Mouse (Mus musculus) left cerebral cortex, postnatal 10 days (tissue): Measurements from ENCODE around the gene Pbx1. TPM values are rescaled to one million over a fixed set of nuclear protein-coding genes. Genes with fewer than 3 reads are reported as not detected.
"Not testable (repeated sequence)": the region's sequence is repeated elsewhere in the genome, so short reads cannot be mapped to it uniquely, and the experiment has no call there.

Experiments used
- DNase-seq, 2 experiments: peaks; one replicate each; pipeline ENCODE4 v3.0.0; 2021 to 2022; ENCODE audit warnings: low spot score in 2 of 2, mixed read lengths in 1 of 2; ENCODE audit errors: extremely low spot score in 1 of 2
- intact Hi-C: fragments of 180-260 bp; cut with DNase I; formaldehyde crosslinking; loops from one replicate; pipeline ENCODE4 v1.15.1; 2025
- total RNA-seq, 2 experiments: library from RNA; stranded (reverse); gene quantifications; 2 replicates each; pipeline ENCODE4 v1.2.3; 2021

The Pbx1 gene
- total RNA-seq, result 100 to 1,000 TPM; 164 to 181 TPM

DNA sequence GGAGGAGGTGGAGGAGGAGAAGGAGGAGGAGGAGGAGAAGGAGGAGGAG, at the start of gene Pbx1:
Gene Pbx1, minus strand, starts transcription at position 39 of the 49 bp plus-strand sequence.
- intact Hi-C loops, result loop anchor here (5.0 to 10.0 kb wide), 3 partner anchors 490 to 915 kb away; no protein-coding TSS in a partner anchor
- DNase-seq, result not testable (repeated sequence)

- DNase-seq, result no peak
- intact Hi-C loops, result no loop called here
Measured at GRCm38 (mm10) chr1:168479626-168480025, 47.6 kb upstream of the Pbx1 start.

- DNase-seq, result no peak
- intact Hi-C loops, result no loop called here
Measured at GRCm38 (mm10) chr1:168478829-168479228, 46.8 kb upstream of the Pbx1 start.

GRCm38 (mm10) chr1:168476917-168477316, 44.8 kb upstream of the Pbx1 start:
- DNase-seq, result no peak
- intact Hi-C loops, result no loop called here

DNA sequence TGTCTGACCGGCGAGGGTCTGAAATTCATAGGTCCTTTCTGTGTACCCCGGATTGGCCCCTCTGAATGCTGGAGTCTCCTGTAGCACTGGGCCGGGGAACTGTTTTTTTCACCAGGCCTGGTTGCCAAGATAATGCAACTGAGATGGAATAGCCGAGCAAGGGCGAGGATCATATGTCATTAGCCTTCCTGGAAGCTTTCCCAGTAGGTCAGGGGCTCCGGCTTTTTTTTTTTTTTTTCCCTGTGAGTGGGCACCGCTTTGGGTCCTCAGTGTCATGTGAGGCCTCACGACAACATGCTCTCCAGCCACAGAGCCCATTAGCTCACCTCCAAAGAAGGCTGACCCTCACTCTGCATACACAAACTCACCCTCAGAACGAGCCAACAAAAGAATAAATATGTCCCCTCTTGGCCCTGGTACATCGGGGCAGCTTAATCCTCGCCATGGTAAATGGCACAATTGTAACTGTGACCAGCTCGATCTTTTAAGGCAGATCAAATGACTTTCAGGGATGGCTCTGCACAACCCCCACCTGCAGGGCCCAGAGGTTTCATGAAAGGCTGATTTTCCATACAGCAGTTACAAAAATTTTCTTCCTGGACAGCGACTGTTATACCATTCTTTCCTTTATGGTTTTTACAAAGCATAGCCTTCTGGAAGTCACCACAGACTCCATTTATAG, 44.3 kb upstream of the Pbx1 start:
- intact Hi-C loops, result no loop called here
- no peak for DNase-seq

GRCm38 (mm10) chr1:168475579-168476208, 43.6 kb upstream of the Pbx1 start:
- DNase-seq, result no peak
- intact Hi-C loops, result no loop called here

- DNase-seq, result peak in 1 of 2 experiments; percentile 30
Measured at GRCm38 (mm10) chr1:168473255-168474069, 41.4 kb upstream of the Pbx1 start.

GRCm38 (mm10) chr1:168472545-168473254, 40.6 kb upstream of the Pbx1 start:
- DNase-seq, result no peak
- intact Hi-C loops, result no loop called here

More at GRCm38 (mm10) chr1:168473255-168474069, 41.4 kb upstream of the Pbx1 start:
- intact Hi-C loops, result no loop called here

- intact Hi-C loops, result no loop called here
- no peak for DNase-seq
Measured at GRCm38 (mm10) chr1:168459426-168459825, 27.4 kb upstream of the Pbx1 start.

DNA sequence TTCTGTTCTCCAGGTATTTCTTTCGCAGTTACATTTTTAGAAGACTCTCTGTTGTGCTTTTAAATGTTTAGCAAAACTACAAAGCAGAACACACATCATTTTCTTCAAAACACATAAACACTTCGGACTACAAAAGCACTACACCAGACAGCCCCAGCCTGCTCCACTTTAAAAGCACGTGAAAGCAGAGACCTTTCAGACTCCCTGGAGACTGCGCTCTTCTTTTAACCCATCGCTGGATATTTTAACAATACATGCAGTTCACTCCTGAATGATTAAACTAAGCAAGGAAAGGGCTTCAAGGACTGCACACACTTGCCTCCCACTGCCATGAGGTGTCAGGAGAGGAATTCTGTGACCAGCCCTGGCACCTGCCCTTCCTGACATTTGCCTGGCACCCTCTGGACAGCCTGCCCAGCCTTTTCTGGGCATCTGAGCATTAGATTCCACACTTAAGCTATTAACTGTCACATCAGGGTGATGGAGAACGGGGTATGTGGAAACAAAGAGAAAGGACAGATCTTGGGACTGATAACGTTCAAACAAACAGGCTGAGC, 25.2 kb upstream of the Pbx1 start:
- intact Hi-C loops, result no loop called here
- no peak for DNase-seq

- intact Hi-C loops, result no loop called here
- no peak for DNase-seq
Measured at GRCm38 (mm10) chr1:168455178-168455577, 23.1 kb upstream of the Pbx1 start.

- DNase-seq, result no peak
- intact Hi-C loops, result loop anchor here (5.0 to 10.0 kb wide), 3 partner anchors 491 to 914 kb away; no protein-coding TSS in a partner anchor
Measured at GRCm38 (mm10) chr1:168433671-168434070, 1.6 kb upstream of the Pbx1 start.

- DNase-seq, result peak; percentile 98 to 99
- intact Hi-C loops, result loop anchor here (5.0 to 10.0 kb wide), 3 partner anchors 490 to 915 kb away; no protein-coding TSS in a partner anchor
Measured at GRCm38 (mm10) chr1:168432281-168432725, 233 bp upstream of the Pbx1 start.

GRCm38 (mm10) chr1:168431711-168432231, 299 bp downstream of the Pbx1 start:
- intact Hi-C loops, result loop anchor here (2.0 to 10.0 kb wide), 4 partner anchors 217 to 916 kb away; no protein-coding TSS in a partner anchor
- peak in 1 of 2 experiments; percentile 84 for DNase-seq

- DNase-seq, result peak in 1 of 2 experiments; percentile 65
- intact Hi-C loops, result loop anchor here (2.0 to 10.0 kb wide), 4 partner anchors 216 to 916 kb away; no protein-coding TSS in a partner anchor
Measured at GRCm38 (mm10) chr1:168430868-168431710, 981 bp downstream of the Pbx1 start.

DNA sequence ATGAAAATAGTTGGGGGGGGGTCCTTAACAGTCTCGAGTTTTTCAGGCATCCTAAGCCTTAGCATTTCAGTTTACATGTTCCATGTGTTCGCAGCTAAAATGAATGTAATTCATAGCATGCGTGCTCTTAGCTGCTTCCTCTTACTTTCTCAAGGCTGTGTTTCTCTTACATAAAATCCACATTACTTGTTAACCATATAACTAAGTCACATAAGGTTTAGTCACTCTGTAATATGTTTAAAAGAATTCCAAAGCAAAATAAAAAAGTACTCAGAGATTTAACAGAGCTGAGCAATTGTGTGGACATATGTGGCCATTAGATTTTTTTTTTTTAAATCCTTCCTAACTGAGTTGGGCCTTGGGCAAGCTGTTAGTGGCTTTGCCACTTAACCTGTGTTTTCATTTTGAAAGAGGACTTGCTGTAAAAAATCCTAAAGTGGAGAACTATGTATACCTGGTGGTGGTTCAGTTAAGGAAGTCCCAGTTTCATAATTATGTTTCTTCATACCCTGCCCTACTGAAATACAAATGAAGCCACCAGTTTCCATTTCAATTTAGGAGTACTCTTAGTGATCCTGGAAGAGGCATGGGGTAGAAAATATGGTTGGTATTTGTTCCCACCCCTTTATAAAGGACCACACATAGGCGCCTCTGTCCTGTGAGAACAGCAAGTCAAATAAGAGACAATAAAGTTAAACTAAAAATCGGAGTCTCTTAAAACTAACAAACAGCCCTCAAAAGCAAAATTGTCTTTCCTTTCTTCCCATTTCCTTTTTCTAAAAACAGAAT, 2.0 kb downstream of the Pbx1 start:
- DNase-seq, result no peak
- intact Hi-C loops, result loop anchor here (2.0 to 10.0 kb wide), 6 partner anchors 185 to 1025 kb away; no protein-coding TSS in a partner anchor

- no peak for DNase-seq
- intact Hi-C loops, result loop anchor here (10.0 kb wide), 2 partner anchors 185 to 1025 kb away; no protein-coding TSS in a partner anchor
Measured at GRCm38 (mm10) chr1:168429406-168429805, 2.7 kb downstream of the Pbx1 start.
